Mouse (Mus musculus): ENCODE measurements at regions not wholly inside any gene's neighbourhood (a gene's known extent, or its start where the extent isn't known, plus 50 kb on each side); places are given as distances from the start of the nearest gene placed in this dataset.
A peak's percentile ranks its signal among the peaks of the same experiment; 100 is the strongest.

DNA sequence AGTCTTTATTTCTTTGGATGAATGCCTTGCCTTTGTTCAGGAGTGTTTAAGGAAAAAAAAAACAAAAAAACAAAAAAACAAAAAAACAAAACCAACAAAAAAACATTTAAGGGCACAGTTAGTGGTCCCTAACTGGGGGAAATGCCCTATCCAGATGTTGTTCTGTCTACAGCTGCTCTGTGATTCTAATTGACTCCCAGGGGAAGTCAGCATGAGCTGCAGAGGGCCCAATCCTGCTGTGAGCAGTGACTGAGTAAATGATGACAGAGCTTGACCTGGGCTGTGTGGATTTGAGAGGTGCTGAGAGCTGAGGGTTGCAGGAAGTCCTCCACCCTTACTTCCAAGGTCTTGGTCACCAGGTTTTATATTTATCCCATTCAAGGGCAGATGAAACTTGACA is 812.5 kb downstream of the Robo1 start:
- DNase-seq, result no peak

DNA sequence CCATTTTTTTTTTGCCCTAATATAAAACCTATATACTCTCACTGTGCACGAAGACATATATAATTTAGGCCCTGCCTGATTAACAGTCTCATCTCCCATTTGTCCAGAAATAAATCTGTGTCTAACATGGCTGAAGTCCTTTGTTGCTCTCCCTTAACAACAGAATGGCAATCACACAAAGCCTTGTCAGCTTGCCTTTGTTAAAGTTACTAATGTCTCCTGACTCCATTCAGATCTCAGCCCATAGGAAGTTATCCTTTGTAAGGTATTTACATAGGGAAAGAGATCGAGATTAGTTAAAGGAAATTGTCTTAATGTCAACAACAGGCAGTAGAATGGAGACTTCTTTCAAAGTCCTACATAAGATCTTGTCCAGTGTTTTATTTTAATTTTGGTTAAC is 809.2 kb downstream of the Robo1 start:
- DNase-seq, result no peak

DNA sequence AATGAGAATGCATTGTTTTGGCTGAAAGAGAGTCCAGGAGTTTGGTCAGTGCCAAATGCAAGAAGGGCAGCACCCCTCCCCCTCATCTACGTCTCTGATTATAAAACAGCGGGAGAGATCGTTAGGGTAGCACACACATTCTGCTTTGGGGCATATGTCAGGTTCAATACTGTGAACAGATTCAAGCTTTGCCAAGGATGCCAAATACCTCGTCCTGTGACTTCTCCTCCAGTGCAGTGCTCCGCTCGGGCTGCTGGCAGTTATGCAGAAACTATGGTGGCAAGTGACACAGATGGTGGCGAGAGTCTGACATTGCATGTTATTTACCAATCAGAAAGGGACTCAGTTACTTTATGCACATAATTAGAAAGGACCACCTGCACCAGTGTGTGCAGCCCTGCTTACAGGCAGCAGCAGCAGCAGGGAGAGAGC is 799.9 kb downstream of the Robo1 start:
- DNase-seq, result peak; percentile 89

DNA sequence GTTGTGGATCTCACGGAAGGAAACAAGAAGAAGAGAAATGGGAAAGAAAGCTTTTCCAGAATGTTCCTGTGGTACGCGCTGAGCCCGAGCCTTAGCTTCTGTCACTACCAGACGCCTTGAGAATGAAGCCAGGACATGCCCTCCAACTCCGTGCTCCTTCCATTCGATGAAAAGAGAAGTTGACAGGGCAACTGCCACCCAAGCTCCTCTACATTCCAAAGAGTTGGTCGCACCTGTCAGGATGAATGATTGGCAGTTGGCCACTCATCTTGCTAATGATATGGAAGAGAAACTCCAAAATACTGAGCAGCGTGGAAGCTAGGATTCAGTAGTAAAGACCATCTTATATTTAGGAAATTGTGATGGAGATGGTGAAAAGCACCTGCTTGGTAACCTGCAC is 799.5 kb downstream of the Robo1 start:
- peak; percentile 87 to 88 for DNase-seq

DNA sequence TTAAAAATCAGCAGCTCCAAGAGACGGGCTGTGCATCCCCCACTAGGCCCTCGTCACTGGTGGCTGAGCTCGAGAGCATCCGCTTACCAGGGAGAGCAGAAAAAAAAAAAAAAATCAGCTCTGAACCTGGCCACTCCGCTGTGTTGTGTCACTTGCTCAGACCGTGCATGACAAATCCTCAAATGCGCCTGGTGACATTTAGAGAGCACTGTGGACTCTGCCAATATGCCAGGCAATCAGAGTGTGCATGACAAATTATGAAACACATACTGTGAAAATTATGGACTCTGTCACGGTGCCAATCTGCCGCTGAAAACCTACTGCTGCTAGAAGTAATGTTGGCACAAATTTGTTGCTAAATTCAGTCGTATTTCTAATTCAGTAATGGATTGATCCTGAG is 797.4 kb downstream of the Robo1 start:
- DNase-seq, result peak; percentile 94 to 95

DNA sequence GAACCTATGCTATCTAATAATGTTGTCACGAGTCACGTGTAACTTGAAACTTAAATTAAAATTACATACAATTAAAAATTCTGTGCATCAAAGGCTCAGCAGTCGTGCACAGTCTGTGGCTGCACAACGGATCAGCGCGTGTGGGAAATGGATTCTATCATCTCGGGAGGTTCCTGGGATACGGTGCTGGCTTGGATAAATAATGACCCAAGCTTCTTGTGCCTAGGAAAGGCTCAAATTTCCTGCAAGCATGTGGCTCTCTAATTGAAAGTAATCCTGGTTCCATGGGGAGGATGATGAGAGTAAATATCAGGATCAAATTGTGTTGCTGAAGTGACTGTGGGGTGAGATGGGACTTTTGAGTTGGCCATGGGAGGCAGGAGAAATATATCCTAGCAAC is 792.2 kb downstream of the Robo1 start:
- no peak for DNase-seq

DNA sequence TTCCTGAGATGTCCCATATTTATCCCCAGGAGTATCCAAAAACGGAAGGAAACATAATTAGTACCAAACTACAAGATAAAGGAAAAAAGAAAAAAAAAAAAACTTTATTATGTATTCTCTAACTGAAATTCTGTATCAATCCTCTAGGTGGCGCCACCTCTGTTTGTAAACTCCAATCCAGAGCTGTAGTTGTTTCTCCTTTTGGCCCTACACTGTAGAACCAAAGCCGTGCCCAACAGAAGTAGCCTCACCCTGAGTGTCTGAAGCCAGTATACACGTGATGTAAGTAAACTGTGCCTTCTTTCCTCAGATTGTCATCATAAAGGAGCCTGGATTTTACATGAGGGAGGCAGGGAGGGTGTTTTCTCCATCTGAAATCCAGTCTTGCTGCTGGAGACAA is 790.7 kb downstream of the Robo1 start:
- peak; percentile 66 to 79 for DNase-seq

DNA sequence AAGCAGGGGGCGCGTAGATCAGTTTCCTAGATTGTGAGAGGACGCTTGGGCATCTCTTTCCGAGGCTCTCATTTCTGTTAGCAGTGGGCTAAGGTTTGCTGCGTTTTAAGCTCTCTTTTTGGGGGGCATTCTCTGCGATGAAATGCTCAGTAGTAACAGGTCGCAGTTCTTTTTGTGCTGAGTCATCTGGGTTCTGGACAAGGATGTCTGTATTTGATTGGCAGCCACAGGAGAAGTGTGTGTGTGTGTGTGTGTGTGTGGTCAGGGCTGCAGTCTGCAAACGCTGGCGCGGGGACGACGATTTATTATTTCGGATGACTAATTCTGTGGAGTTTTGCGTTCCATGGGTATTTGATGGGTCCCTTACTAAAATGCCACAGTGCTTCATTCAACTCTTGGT is 789.1 kb downstream of the Robo1 start:
- peak; percentile 57 to 61 for DNase-seq

DNA sequence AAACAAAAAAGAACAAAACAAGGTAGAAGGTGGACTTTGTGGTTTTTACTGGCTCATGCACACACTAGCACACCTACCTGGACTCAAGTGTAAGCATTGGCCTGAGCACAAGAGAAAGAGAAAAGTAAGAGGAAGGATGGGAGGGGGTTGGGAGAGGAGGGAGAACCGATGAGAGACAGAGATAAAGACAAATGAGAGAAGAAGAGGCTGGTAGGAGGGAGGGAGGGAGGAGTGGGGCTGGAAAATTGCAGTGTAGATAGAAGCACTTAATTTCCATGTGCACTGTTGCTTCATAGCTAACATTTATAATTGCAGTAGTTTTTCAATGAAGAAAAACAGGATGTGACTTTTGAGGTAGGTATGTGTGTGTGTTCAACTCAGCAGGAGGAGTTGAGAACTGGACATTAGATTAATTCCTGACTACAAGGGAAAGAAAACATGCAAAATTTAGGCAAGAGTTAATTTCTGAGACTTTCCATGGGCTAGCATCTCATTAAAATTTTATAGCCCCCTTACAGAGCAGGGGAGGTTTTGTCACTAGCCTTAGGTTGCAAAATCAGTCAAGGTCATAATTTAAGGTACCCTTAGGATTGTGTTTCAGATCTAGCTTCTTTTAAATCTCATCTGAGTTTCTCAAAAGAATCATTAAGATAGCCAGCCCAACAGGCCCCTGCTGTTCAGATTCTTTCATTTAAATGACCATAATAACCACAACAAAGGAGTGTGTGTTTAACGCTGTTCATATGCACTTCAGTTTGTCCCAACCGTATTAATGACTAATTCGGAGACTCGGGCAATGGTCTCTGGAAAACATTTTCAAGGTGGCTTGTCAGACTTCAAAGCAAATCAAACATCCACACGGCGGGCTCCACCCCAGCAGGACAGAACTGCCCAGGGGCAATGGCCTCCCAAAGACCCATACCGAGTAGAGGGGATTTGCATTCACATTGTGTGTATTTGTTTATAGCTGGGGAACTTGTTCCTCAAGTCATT is 788.3 kb downstream of the Robo1 start:
- no peak for DNase-seq

All from cerebellum, postnatal 10 days (tissue).